Mouse (Mus musculus) lung, postnatal 0 days (tissue): ENCODE data around the gene Scnn1a. TPM values are rescaled to one million over a fixed set of nuclear protein-coding genes. Genes with fewer than 3 reads are reported as not detected.

Source experiments
- ATAC-seq: fragments of 200-750 bp; cut with Nextera tagmentation; 2 replicates; pipeline ENCODE4 v1.8.0; 2017; ENCODE audit warnings: moderate library complexity
- DNase-seq: peaks from one replicate; pipeline ENCODE4 v3.0.0-alpha.2; 2016; ENCODE audit warnings: low spot score
- H3K27ac ChIP-seq: fragments of 300-500 bp; sonication (generic); 2 replicates; pipeline ENCODE4 v1.5.1; 2014; ENCODE audit warnings: antibody characterized with exemption, mild to moderate bottlenecking, low read length, mixed read lengths
- H3K27me3 ChIP-seq: fragments of 300-500 bp; sonication (generic); replicated peaks from 2 replicates; pipeline ENCODE4 v1.6.1; 2014; ENCODE audit warnings: low read length, mixed read lengths; ENCODE audit not compliant: insufficient read depth
- H3K36me3 ChIP-seq: fragments of 300-500 bp; sonication (generic); 2 replicates; pipeline ENCODE4 v1.6.1; 2014; ENCODE audit warnings: low read length, mixed read lengths; ENCODE audit not compliant: insufficient read depth
- H3K4me1 ChIP-seq: fragments of 300-500 bp; sonication (generic); 2 replicates; pipeline ENCODE4 v1.6.1; 2014; ENCODE audit warnings: antibody characterized with exemption, low read depth, low read length, mixed read lengths; ENCODE audit not compliant: insufficient read depth
- H3K4me2 ChIP-seq: fragments of 300-500 bp; sonication (generic); replicated peaks from 2 replicates; pipeline ENCODE4 v1.6.1; 2014; ENCODE audit warnings: low read depth, mild to moderate bottlenecking, low read length, moderate library complexity, mixed read lengths
- H3K4me3 ChIP-seq: fragments of 300-500 bp; sonication (generic); 2 replicates; pipeline ENCODE4 v1.5.1; 2014; ENCODE audit warnings: low read depth, low read length
- H3K9ac ChIP-seq: fragments of 300-500 bp; sonication (generic); replicated peaks from 2 replicates; pipeline ENCODE4 v1.6.1; 2014; ENCODE audit warnings: low read depth, mild to moderate bottlenecking
- H3K9me3 ChIP-seq: fragments of 300-500 bp; sonication (generic); 2 replicates; pipeline ENCODE4 v1.6.1; 2016; ENCODE audit warnings: low read length, mixed read lengths
- CTCF ChIP-seq: IDR thresholded peaks from 2 replicates; pipeline ENCODE4 v1.5.1; 2016; ENCODE audit warnings: antibody characterized with exemption, mild to moderate bottlenecking
- EP300 ChIP-seq: IDR thresholded peaks from 2 replicates; pipeline ENCODE4 v1.6.1; 2016; ENCODE audit warnings: antibody characterized with exemption, mild to moderate bottlenecking, control low read depth
- WGBS: fragments of 180-500 bp; shearing (Covaris S2); extraction: QIAGEN DNeasy Blood & Tissue Kit; methylation state at CpG from one replicate; pipeline ENCODE4 v1.1.7; 2014; 5-methylcytosine and 5-hydroxymethylcytosine counted together
- polyA plus RNA-seq: library from polyadenylated mRNA; unstranded; fragments of >200 nt; fragmentation: Nextera tagmentation; extraction: Ambion mirVana; gene quantifications from 2 replicates; pipeline ENCODE4 v1.2.1, GENCODE M21; 2015

The Scnn1a gene
- polyA plus RNA-seq, 1 experiment from 2014 or later, result 123 TPM

DNA sequence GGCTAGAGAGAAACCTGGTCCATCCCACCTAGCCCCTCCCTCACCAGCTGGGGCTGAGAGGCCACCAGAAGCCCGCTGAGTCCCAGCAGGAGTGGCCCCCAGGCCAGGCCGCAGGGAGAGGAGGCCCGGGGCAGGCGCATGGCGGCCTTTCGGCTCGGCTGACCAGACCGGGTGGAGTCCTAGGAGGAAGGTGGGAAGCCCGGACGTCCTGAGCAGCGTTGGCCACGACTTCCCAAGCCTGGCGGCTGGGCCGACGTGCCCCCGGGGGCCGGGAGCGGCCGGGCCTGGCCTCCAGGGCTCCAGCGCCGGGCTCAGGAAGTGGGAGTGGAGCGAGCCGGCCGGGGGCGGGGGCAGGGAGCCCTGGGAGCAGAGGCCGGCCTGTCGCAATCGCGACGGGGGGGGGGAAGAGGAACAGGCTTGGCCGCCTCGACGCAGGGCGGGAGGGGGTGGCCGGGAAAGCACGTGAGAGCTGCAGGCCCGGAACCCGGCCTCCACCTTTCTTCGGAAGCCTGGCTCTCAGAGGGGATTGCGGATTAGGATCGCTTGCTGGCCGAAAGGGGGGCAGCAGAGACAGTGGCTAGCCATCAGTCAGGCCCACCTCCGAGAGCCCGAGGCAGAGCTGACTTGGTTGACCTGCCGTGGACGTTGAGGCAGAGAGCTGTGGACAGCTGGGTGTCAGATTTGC is 6.8 kb upstream of the Scnn1a start, which contains the start of gene Ltbr:
Gene Ltbr, minus strand, starts transcription at position 340 of the 685 bp plus-strand sequence.
- peak within 1 kb of the TSS; percentile 94 for H3K27ac ChIP-seq
- ATAC-seq (peak; percentile 97), DNase-seq (peak; percentile 97)
- peaks cover 6% of the 10 kb centered on the region; the same call in 1 of the 2 replicates for H3K36me3 ChIP-seq
- no peaks in the 10 kb centered on the region for H3K27me3 ChIP-seq
- peaks cover 17% of the 10 kb centered on the region for H3K4me1 ChIP-seq
- H3K9me3 ChIP-seq, result no peaks in the 10 kb centered on the region
- H3K4me2 ChIP-seq, result peak within 1 kb of the TSS; percentile 90
- peak; percentile 32; the same call in 1 of the 2 replicates for TF ChIP-seq EP300
- TF ChIP-seq CTCF, result peak; percentile 24
- peak within 1 kb of the TSS; percentile 71 for H3K4me3 ChIP-seq
- WGBS, result 1% methylated on average over 33 of the region's 46 CpGs
- peak within 1 kb of the TSS; percentile 94 for H3K9ac ChIP-seq

DNA sequence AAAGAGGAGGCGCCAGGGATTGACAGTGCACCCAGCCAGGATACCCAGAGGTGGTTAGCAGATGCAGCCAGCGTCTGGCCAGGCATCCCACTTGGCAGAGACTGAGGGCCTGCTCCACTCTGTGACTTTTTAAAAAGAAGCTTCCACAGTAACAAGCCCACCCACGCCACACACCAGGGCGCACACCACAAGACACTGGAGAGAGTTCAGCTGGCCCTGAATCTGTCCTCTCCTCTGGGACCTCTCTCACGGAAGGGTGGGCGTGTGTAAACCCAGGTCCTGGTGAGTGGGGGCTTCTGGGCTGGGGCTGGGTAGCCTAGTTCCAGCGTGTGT is 6.3 kb upstream of the Scnn1a start:
- 43% methylated on average over 7 of the region's 7 CpGs for WGBS
- Histone ChIP-seq H3K4me3 (peak overlapping the region; percentile 71), H3K9me3 (no peaks in the 10 kb centered on the region), H3K36me3 (peaks cover 5% of the 10 kb centered on the region; the same call in 1 of the 2 replicates), H3K27me3 (no peaks in the 10 kb centered on the region), H3K4me2 (peak overlapping the region; percentile 90), H3K27ac (peak overlapping the region; percentile 94), H3K9ac (peak overlapping the region; percentile 94), H3K4me1 (peaks cover 17% of the 10 kb centered on the region)
- ATAC-seq (no peak), DNase-seq (no peak)
- TF ChIP-seq EP300 (no peak), CTCF (no peak)

- no peaks in the 10 kb centered on the region for H3K27me3 ChIP-seq
- DNase-seq (no peak), ATAC-seq (no peak)
- no peak overlapping the region for H3K4me3 ChIP-seq
- H3K9ac ChIP-seq, result no peak overlapping the region
- H3K27ac ChIP-seq, result no peak overlapping the region
- TF ChIP-seq EP300, result no peak
- no peak for TF ChIP-seq CTCF
- H3K4me2 ChIP-seq, result no peak overlapping the region
- peaks cover 17% of the 10 kb centered on the region for H3K4me1 ChIP-seq
- WGBS, result 74% methylated on average over 6 of the region's 6 CpGs
- H3K36me3 ChIP-seq, result peaks cover 5% of the 10 kb centered on the region; the same call in 1 of the 2 replicates
- H3K9me3 ChIP-seq, result no peaks in the 10 kb centered on the region
Measured at GRCm38 (mm10) chr6:125314746-125315145, 5.7 kb upstream of the Scnn1a start.

DNA sequence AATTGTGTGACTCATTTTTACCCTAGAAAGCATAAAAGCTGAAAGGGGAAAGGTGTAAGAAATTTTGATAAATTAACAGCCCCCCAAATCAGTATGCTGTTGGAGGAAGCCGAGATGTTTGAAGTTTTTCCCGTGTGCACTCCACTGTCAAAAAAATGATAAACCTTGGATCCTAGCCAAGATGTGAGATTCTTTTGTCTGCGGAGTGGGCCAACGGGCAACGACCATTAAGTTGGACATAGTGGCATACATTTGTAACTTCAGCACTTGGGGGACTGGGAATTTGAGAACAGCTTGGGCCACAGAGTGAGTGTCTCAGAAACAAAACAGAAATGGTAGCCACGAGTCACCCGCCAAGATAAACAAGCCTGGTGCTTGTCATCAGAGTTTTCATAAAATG is 3.4 kb upstream of the Scnn1a start:
- Histone ChIP-seq H3K9me3 (no peaks in the 10 kb centered on the region), H3K36me3 (peaks cover under 1% of the 10 kb centered on the region; the same call in 1 of the 2 replicates), H3K4me3 (no peak overlapping the region), H3K9ac (no peak overlapping the region), H3K27ac (no peak overlapping the region), H3K4me1 (peaks cover 13% of the 10 kb centered on the region), H3K27me3 (no peaks in the 10 kb centered on the region), H3K4me2 (no peak overlapping the region)
- DNase-seq (no peak), ATAC-seq (no peak)
- 20% methylated on average over 7 of the region's 7 CpGs for WGBS
- TF ChIP-seq EP300, result no peak

DNA sequence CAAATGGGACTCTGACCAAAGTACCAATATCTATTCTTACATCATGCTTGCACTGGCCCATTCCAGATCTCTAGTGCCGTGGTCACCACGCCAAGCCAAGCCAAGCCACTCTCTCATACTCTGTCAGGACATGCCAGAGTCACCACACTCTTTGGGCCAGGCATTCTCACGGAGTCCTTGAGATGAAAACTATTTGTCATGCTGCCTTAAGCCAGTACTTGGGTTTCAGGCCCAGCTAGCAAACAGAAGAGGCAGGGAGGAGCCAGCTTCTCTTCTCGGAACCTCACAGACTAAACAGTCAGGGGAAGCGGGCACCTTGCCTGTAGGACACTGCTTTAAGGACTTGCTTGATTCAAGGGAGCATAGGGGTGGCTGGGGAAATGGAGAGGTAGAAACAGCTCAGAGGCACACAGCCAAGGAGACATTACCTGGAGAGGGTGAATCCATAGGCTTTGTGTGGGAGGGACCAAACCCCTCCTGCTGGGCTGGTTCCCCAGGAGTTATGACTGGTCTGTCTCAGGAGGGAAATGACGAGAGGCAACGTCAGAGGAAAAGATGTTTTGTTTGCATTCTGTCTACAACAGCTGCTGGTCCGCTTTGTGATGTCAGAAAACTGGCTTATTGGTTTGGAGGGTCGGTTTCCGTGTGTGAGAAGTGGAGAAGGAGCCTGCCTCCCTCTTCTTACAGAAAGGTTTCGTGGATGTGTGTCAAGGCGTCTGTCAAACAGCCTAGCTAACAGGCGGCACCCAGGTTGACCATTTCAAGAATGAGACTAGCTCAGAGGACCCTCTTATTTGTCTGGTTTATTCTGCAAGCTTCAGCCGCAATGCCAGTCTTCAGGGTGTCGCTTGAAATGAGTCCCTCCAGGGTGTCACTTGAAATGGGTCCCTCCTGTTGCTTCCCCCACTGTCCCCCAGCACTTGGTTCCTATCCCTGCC is 1.2 kb upstream of the Scnn1a start:
- Histone ChIP-seq H3K9ac (peak overlapping the region; percentile 27; the same call in 1 of the 2 replicates), H3K27ac (peak overlapping the region; percentile 98), H3K4me1 (peaks cover 5% of the 10 kb centered on the region), H3K9me3 (no peaks in the 10 kb centered on the region), H3K4me2 (peak overlapping the region; percentile 43), H3K36me3 (no peaks in the 10 kb centered on the region), H3K4me3 (no peak overlapping the region; the same call in 1 of the 2 replicates), H3K27me3 (no peaks in the 10 kb centered on the region)
- WGBS, result 39% methylated on average over 15 of the region's 15 CpGs
- TF ChIP-seq EP300 (peak; percentile 92), CTCF (no peak)
- ATAC-seq, result peak; percentile 60
- DNase-seq, result peak; percentile 94

GRCm38 (mm10) chr6:125319919-125320296 is 551 bp upstream of the Scnn1a start:
- Histone ChIP-seq H3K27ac (peak overlapping the region; percentile 98), H3K4me2 (peak overlapping the region; percentile 43), H3K36me3 (no peaks in the 10 kb centered on the region), H3K9ac (peak overlapping the region; percentile 27; the same call in 1 of the 2 replicates), H3K4me1 (no peaks in the 10 kb centered on the region; the same call in 1 of the 2 replicates), H3K4me3 (no peak overlapping the region; the same call in 1 of the 2 replicates), H3K27me3 (no peaks in the 10 kb centered on the region), H3K9me3 (no peaks in the 10 kb centered on the region)
- ATAC-seq (peak; percentile 13), DNase-seq (peak; percentile 52)
- no peak for TF ChIP-seq EP300
- peak; percentile 20; the same call in 1 of the 2 replicates for TF ChIP-seq CTCF
